Mouse (Mus musculus) gastrocnemius, adult 2 months (tissue): ENCODE measurements around the gene Ifi27. TPM values are rescaled to one million over a fixed set of nuclear protein-coding genes. Genes with fewer than 3 reads are reported as not detected.

ENCODE experiments used
- DNase-seq: peaks from one replicate; pipeline ENCODE4 v3.0.0; 2022
- H3K27ac ChIP-seq: fragments of 200-600 bp; 2 replicates; pipeline ENCODE4 v1.8.1; 2022; ENCODE audit warnings: mild to moderate bottlenecking
- H3K4me3 ChIP-seq: fragments of 200-600 bp; 2 replicates; pipeline ENCODE4 v1.8.1; 2022; ENCODE audit warnings: mild to moderate bottlenecking, moderate library complexity
- CTCF ChIP-seq: fragments of 200-600 bp; IDR thresholded peaks from 2 replicates; pipeline ENCODE4 v1.8.1; 2022; ENCODE audit warnings: antibody characterized with exemption, mild to moderate bottlenecking, moderate library complexity
- intact Hi-C: fragments of 180-260 bp; cut with DNase I; formaldehyde crosslinking; loops from one replicate; pipeline ENCODE4 v1.15.1; 2025
- long read RNA-seq, 2 experiments: library from polyadenylated mRNA; stranded (forward); transcript quantifications; one replicate each; pipeline ENCODE4 v2.0.0; 2021
- total RNA-seq, 2 experiments: library from RNA; stranded (reverse); gene quantifications; 2 replicates each; pipeline ENCODE4 v1.2.3; 2021

The Ifi27 gene
- 10 to 100 TPM; 46.8 to 61.0 TPM for total RNA-seq
- long read RNA-seq, experiment 1, transcript Ifi27-205 (7 exons, 977 nt), result major isoform, 28 of 41 reads
- long read RNA-seq, experiment 1, partial matches to known transcripts, result 0 of 41 reads
- long read RNA-seq, experiment 1, other reads (novel, unspliced or antisense), result 9 of 41 reads
- long read RNA-seq, experiment 2, transcript Ifi27-205 (7 exons, 977 nt), result major isoform, 19 of 30 reads
- long read RNA-seq, experiment 2, transcript Ifi27-201 (6 exons, 889 nt), result minor isoform, 6 of 30 reads
- long read RNA-seq, experiment 2, partial matches to known transcripts, result 0 of 30 reads
- long read RNA-seq, experiment 2, other reads (novel, unspliced or antisense), result 5 of 30 reads

DNA sequence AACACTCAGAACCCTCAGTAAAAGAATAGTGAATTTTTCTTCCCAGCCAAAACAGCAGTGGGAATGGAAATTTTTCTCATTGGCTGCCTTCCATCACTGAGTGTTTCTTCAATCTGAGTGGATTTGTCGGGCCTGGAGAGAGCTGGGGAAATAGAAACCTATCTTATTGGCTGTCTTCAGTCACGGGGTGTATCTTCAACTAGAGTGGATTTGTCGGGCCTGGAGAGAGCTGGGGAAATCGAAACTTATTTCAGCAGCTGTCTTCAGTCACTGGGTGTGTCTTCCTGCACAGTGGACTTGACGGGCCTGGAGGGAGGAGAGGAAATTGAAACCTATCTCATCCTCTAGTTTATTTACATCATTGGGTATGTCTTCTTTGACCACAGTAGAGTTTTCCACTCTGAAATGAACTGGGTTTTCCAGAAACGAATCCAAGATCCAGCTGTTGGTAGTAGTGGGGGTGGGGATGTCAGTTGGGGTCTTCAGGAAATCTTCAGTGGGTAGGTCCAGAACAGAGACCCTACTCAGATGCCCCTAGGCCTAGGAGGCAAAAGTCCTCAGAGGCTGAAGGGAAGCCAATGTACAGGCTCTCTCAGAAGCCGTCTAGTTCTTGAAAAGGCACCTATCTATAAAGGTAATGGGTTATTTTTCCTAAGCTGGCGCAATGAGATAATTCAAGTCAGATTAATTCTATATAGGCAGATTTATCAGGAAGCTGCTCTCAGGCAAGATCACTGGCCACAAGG, at the start of gene Ifi27:
TSS of gene Ifi27 (plus strand) at position 226 of the 746 bp plus-strand sequence.
- intact Hi-C loops, result loop anchor here (10.0 kb wide), 1 partner anchor 211 kb away; no protein-coding TSS in a partner anchor
- peak; percentile 70 for DNase-seq
- Histone ChIP-seq H3K4me3 (peak within 1 kb of the TSS; percentile 81), H3K27ac (peak within 1 kb of the TSS; percentile 86)
- TF ChIP-seq CTCF, result no peak

DNA sequence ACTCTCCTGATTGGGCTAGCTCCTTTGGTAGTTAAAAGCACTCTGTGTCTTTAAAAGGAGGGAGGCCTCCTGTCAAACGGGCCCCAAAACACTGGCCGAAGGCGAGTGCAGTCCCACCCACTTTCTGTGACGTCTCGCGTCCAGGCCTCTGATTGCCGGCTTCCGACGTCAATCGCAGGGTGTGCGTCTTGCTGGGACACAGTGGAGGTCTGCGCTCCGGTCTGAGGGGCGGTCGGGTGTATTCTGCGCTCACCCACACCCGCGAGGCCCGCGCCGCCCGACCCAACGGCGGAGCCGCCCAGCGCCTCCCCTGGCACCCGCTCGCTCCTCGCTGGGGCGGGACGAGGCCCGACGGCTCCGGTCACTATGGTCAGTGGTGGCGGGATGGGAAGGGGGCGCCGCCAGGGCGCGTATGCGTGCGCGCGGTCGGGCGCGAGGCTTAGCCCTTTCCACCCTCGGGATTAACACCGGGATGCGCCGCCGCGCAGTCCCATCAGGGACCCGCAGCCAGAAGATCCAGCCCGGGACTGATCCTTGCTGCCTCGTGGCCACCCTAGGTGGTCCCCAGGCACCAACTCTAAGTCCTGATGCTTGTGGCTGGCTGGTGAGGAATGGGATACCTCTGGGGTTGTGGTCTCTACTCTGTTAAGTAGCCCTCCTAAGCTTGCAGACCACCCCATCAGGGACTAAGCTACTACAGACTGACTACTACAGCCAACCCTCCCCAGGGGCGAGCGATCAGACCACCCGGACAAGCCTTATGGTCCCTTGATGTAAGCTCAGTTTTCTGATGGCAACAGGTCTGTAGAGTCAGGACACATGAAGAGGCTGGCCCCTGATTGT, 45.3 kb upstream of the Ifi27 start, which contains the start of gene Otub2:
TSS of gene Otub2 (plus strand) at position 178 of the 843 bp plus-strand sequence.
- intact Hi-C loops, result no loop called here
- H3K4me3 ChIP-seq, result peak within 1 kb of the TSS; percentile 75
- peak; percentile 97 for DNase-seq
- no peak; the same call in 1 of the 2 replicates for TF ChIP-seq CTCF
- H3K27ac ChIP-seq, result peak within 1 kb of the TSS; percentile 86

DNA sequence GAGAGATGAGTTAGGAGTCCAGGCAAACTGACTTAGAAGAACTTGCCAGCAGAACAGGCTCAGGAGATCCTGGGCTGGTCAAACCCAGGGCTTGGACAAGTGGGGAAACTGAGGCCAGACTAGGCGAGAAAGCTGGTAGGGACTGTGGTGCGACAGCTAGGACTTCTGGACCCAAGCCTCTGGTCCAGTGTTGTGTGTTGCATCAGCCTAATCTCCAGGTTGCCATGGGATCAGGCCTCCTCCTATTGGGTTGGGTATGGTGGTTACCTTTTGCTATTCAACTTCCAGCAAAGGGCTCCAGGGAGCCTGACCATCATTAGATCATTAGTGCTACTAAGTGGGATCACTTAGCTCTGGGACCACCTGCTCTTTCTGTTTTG, 44.7 kb upstream of the Ifi27 start:
- intact Hi-C loops, result no loop called here
- TF ChIP-seq CTCF, result no peak
- no peak for DNase-seq
- Histone ChIP-seq H3K4me3 (peak overlapping the region; percentile 75), H3K27ac (peak overlapping the region; percentile 86; the same call in 1 of the 2 replicates)

DNA sequence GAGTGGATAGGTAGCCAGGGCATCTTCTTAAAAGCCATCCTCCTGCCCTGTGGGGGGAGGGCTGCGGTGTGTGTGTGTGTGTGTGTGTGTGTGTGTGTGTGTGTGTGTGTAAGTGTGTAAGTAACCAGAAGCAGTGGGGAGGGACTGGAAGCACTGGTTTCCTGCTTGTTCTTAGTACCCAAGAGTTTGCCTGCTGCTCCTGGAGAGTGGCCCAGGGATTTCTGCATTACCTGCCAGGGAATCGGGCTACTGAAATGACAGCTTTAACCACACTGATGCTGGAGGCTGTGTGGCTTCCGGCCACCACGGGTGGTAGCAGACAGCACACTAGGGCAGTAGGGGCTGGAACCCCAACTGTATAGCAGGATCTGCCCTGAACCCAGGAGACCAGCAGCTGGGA, 44.0 kb upstream of the Ifi27 start:
- intact Hi-C loops, result no loop called here
- Histone ChIP-seq H3K4me3 (no peak overlapping the region), H3K27ac (no peak overlapping the region)

DNA sequence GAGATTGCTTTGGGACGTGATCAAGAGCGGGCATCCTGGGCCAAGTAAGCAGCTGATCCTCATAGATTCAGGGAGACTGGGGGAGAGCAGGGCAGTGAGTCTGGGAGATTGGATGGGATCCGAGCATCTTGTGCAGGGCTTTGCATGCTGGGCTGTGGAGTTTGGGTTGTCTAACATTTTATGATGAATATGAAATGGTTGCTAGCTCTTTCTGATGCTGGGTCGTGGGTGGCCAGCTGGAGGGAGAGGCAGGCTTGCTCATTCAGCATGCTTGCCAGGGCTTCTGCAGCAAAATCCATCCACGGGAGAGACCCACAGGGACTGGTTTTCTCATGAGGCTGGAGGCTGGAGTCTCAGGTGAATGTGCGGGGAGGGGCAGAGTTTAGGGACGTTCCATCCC, 42.9 kb upstream of the Ifi27 start:
- no peak for TF ChIP-seq CTCF
- intact Hi-C loops, result no loop called here
- no peak overlapping the region for H3K27ac ChIP-seq
- DNase-seq, result no peak
- H3K4me3 ChIP-seq, result no peak overlapping the region

More for the DNA sequence above, 44.0 kb upstream of the Ifi27 start:
- DNase-seq, result no peak
- no peak for TF ChIP-seq CTCF

DNA sequence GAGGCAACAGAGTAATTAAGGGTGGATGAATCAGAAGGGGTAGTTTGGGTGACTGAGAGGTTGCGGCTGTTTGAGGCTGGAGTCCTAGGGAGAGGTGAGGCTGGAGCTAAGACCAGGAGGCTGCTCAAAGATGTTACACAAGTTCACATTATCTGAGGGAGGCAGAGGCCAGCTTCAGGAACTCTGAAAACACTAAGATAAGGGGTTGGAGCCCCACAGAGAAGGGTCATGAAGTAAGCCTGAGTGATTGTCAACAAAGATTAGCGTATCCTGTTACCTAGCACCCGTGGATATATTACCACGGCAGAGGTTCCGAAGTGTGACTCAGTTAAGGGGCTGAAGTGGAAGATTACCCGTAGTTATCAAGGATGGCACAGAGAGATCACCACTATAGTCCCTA, 40.5 kb upstream of the Ifi27 start:
- intact Hi-C loops, result no loop called here
- H3K27ac ChIP-seq, result no peak overlapping the region
- no peak for TF ChIP-seq CTCF

DNA sequence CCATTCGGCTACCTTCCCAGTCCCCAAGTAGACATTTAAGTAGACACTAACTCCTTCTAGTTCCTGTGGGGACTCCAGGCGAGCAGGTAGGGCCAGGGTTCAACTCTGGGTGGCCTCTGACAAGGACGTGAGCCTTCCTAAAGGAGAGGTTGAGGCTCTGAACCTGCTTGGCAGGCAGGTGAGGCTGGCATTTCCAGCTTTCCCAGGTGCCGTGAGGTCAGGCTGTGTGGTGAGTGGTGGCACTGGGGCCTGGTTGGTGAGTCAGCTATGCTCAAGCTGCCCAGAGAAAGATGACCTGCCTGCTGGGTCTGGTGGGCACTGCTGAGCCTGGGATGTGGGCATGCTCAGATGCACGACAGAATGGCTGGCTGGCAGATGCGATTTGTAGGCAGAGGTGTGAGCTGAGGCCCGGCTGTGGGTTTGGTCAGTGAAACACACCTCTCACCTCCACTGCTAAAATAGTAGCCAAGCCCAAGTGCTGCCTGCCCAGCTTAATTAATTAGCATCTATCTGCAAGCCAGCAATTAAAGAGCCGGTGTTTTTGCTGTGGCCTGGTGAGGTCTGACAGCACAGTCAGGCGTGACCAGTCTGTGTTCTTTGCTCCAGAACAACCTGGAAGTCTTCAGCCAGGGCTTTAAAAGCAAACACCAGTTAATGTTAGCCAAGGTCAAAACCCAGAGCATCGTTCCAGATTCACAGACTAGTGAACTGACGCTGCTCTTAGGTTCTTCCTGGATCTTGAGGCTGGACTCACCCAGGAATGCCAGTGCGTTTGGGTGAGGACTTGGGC, 38.3 kb upstream of the Ifi27 start:
- no peak for DNase-seq
- TF ChIP-seq CTCF, result no peak
- Histone ChIP-seq H3K4me3 (no peak overlapping the region), H3K27ac (no peak overlapping the region)
- intact Hi-C loops, result no loop called here

More for the DNA sequence above, 40.5 kb upstream of the Ifi27 start:
- DNase-seq, result no peak
- no peak overlapping the region for H3K4me3 ChIP-seq

DNA sequence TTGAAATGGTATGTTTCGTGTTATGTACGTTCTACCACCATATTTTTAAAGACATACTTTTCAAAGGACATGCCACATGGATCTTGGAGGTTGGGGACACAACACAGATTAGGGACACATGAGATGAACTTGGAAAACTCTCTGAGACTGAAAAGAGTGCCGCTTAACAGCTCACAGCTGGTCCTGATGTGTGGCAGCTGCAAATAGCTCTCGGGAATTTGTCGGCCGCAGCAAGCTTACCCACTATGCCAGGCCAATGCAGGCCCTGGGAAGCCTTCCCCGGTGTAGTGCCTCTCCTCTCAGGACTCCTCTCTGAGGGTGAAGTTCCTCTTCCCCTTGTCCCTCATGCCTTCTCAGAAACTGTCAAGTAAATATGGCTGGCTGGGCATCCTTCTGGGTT, 37.3 kb upstream of the Ifi27 start:
- intact Hi-C loops, result no loop called here
- H3K27ac ChIP-seq, result no peak overlapping the region

DNA sequence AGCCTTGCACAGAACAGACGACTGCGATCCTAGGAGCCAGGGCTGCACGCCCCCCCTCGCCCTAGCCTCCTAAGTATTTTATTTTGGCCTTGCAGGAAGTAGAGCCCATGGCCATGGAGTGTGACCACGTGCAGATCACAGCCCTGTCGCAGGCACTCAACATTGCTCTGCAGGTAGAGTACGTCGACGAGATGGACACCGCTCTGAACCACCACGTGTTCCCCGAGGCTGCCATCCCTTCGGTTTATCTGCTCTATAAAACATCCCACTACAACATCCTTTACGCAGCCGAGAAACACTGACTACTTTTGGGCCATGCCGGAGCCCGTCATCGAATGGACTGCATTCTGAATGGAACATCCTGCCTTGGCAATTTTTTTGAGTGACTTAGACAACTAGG, 29.9 kb upstream of the Ifi27 start:
- TF ChIP-seq CTCF, result no peak
- DNase-seq, result no peak
- H3K4me3 ChIP-seq, result no peak overlapping the region
- intact Hi-C loops, result no loop called here
- no peak overlapping the region for H3K27ac ChIP-seq

More for the DNA sequence above, 37.3 kb upstream of the Ifi27 start:
- TF ChIP-seq CTCF, result no peak
- no peak overlapping the region for H3K4me3 ChIP-seq
- DNase-seq, result peak; percentile 22

DNA sequence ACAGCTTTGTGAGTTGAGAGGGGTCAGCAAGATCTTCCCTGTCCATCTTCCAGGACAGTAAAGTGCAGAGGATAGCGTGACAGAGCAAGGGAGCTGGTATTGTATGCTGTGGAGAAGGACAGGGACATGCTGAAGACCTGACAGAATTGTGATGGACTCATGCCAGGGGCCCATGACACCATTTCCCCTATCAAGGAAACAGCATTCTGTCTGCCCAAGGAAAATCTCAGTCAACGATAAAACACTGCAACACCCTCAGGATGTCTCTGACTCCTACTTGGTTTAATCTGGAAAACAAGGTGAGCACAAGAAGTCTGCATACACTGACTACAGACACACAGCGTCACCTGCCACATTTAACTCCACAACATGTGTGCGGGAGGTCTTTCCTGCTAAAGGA, 26.3 kb upstream of the Ifi27 start, which contains the start of gene 9330161L09Rik:
TSS of gene 9330161L09Rik (minus strand) at position 101 of the 400 bp plus-strand sequence.
- no peak within 1 kb of the TSS for H3K4me3 ChIP-seq
- no peak within 1 kb of the TSS for H3K27ac ChIP-seq
- DNase-seq, result no peak
- intact Hi-C loops, result no loop called here
- no peak for TF ChIP-seq CTCF

DNA sequence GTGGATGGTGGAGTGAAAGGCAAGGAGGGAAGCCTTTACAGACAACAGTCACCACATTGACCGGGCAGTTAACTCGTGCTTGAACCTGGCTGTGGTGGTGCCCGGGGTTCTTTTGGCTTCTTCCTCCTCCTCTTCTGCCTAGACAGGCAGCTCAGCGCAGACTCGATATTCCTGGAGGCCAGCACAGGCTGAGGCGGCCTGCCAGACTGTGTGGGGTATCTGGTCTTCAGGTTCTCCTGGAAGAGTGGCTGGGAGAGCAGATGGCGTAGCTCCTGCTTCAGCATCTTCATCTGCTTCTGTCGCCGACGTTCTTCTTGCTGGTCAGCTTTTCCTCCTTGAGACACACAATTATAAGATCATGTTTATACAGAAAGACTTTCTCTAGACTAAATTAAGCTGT, 25.9 kb upstream of the Ifi27 start:
- Histone ChIP-seq H3K4me3 (no peak overlapping the region), H3K27ac (no peak overlapping the region)
- no peak for TF ChIP-seq CTCF
- no peak for DNase-seq
- intact Hi-C loops, result no loop called here
